Mouse (Mus musculus): Measurements from ENCODE around the gene Nodal. TPM values are rescaled to one million over a fixed set of nuclear protein-coding genes. Genes with fewer than 3 reads are reported as not detected.

Nodal gene
- polyA plus RNA-seq, 1 experiment from 2014 or later, result 0.12 TPM

DNA sequence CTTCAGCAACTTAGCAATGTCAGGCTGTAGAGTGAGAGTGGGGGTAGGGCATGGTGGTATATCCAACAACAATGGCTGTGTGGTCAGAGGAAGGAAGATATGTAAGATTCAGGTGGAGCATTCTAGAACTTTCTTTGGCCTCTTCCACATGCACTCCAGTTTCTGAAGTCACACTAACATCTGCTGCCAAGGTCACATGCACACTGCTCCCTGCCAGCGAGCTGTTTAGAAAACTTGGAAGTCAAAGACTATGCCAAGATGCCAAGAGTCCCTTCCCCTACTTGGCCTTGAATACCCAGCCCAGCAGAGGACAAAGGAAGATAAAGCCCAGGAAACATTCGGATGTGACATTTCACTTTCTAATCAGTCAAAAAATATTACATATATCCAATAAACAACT is 14.9 kb upstream of the Nodal start:
- ATAC-seq (ENCODE audit: low FRiP score), result no peak
- Histone ChIP-seq H3K27ac (ENCODE audit: low read depth, low read length) (no peak overlapping the region), H3K4me1 (replicated peaks; ENCODE audit: control insufficient read depth, insufficient read depth, low read length) (no peaks in the 10 kb centered on the region), H3K4me3 (ENCODE audit: low read depth, low read length) (no peak overlapping the region), H3K36me3 (ENCODE audit: control insufficient read depth, insufficient read depth, low read length) (no peaks in the 10 kb centered on the region), H3K27me3 (ENCODE audit: control insufficient read depth, insufficient read depth, low read length) (no peaks in the 10 kb centered on the region), H3K4me2 (replicated peaks; ENCODE audit: low read depth, low read length) (no peak overlapping the region), H3K9ac (ENCODE audit: low read depth, low read length) (no peak overlapping the region), H3K9me3 (ENCODE audit: control insufficient read depth, low read length) (no peaks in the 10 kb centered on the region)
- 96% methylated on average over 2 of the region's 2 CpGs for WGBS
- DNase-seq (ENCODE audit: low spot score), result no peak

DNA sequence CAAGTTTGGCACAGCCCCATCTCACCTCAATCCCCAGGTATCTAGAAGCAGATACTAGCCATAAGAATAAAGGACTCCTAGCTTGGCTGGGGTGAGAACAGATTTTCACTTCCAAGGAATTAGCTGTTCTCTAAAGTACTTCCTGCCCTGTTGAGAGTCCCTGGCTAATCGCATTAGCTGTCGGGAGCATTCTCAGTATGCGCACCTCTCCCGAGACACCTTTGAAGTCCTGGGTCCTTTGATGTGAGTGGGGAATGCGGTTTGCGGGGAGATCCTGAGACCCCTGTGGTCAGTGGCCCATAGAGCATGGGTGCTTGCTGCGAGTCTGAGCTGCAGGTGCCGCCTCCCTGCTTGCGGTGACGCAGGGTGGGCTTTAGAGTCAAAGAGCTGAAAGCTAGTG is 11.8 kb upstream of the Nodal start:
- Histone ChIP-seq H3K9ac (ENCODE audit: low read depth, low read length) (no peak overlapping the region), H3K27ac (ENCODE audit: low read depth, low read length) (no peak overlapping the region), H3K36me3 (ENCODE audit: control insufficient read depth, insufficient read depth, low read length) (no peaks in the 10 kb centered on the region), H3K27me3 (ENCODE audit: control insufficient read depth, insufficient read depth, low read length) (no peaks in the 10 kb centered on the region), H3K4me2 (replicated peaks; ENCODE audit: low read depth, low read length) (no peak overlapping the region), H3K4me3 (ENCODE audit: low read depth, low read length) (no peak overlapping the region), H3K9me3 (ENCODE audit: control insufficient read depth, low read length) (no peaks in the 10 kb centered on the region), H3K4me1 (replicated peaks; ENCODE audit: control insufficient read depth, insufficient read depth, low read length) (no peaks in the 10 kb centered on the region)
- DNase-seq (ENCODE audit: low spot score) (no peak), ATAC-seq (ENCODE audit: low FRiP score) (no peak)
- 16% methylated on average over 10 of the region's 10 CpGs for WGBS

DNA sequence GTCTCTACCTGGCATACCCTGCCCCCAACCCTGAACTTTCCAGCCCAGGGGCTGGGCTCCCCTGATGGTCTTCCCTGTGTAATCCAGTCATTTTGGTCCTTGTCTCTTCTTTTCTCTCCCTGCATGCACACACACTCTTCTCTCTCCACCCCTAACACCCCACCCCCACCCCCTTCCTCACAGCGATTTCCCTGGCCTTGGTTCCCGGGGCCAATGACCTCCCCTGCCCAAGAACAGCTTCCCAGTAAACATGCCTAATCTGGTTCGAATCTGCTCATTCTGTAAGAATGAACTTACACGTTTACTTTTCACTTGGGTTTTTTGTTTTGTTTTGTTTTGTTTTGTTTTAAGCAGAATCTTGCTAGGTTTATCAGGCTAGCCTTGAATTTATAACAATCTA is 8.0 kb upstream of the Nodal start:
- Histone ChIP-seq H3K36me3 (ENCODE audit: control insufficient read depth, insufficient read depth, low read length) (no peaks in the 10 kb centered on the region), H3K9me3 (ENCODE audit: control insufficient read depth, low read length) (no peaks in the 10 kb centered on the region), H3K4me1 (replicated peaks; ENCODE audit: control insufficient read depth, insufficient read depth, low read length) (no peaks in the 10 kb centered on the region; the same call in 1 of the 2 replicates), H3K27ac (ENCODE audit: low read depth, low read length) (no peak overlapping the region), H3K4me3 (ENCODE audit: low read depth, low read length) (no peak overlapping the region), H3K9ac (ENCODE audit: low read depth, low read length) (no peak overlapping the region), H3K27me3 (ENCODE audit: control insufficient read depth, insufficient read depth, low read length) (no peaks in the 10 kb centered on the region), H3K4me2 (replicated peaks; ENCODE audit: low read depth, low read length) (no peak overlapping the region)
- DNase-seq (ENCODE audit: low spot score), result no peak
- 9% methylated on average over 4 of the region's 4 CpGs for WGBS
- no peak for ATAC-seq (ENCODE audit: low FRiP score)

DNA sequence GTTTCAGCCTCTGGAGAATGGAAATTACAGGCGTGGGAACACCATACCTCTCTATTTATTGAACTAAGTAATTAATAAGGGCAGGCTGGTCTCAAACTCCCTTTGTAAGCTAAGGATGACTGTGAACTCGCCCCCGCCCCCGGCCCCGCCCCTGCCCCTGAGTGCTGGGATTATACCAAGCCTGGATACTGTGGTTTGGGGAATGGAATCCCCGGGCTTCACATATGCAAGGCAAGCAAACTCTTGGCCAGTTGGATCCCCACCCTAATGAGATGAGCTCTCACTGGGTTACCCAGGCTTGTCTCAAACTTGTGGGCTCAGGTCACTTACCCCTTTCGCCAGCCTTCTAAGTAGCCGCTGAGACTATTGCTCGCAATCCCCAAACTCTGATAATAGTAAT is 7.6 kb upstream of the Nodal start:
- Histone ChIP-seq H3K4me2 (replicated peaks; ENCODE audit: low read depth, low read length) (no peak overlapping the region), H3K27ac (ENCODE audit: low read depth, low read length) (no peak overlapping the region), H3K9me3 (ENCODE audit: control insufficient read depth, low read length) (no peaks in the 10 kb centered on the region), H3K9ac (ENCODE audit: low read depth, low read length) (no peak overlapping the region), H3K27me3 (ENCODE audit: control insufficient read depth, insufficient read depth, low read length) (no peaks in the 10 kb centered on the region), H3K4me1 (replicated peaks; ENCODE audit: control insufficient read depth, insufficient read depth, low read length) (no peaks in the 10 kb centered on the region; the same call in 1 of the 2 replicates), H3K36me3 (ENCODE audit: control insufficient read depth, insufficient read depth, low read length) (no peaks in the 10 kb centered on the region), H3K4me3 (ENCODE audit: low read depth, low read length) (no peak overlapping the region)
- DNase-seq (ENCODE audit: low spot score) (no peak), ATAC-seq (ENCODE audit: low FRiP score) (no peak)
- 33% methylated on average over 9 of the region's 9 CpGs for WGBS

DNA sequence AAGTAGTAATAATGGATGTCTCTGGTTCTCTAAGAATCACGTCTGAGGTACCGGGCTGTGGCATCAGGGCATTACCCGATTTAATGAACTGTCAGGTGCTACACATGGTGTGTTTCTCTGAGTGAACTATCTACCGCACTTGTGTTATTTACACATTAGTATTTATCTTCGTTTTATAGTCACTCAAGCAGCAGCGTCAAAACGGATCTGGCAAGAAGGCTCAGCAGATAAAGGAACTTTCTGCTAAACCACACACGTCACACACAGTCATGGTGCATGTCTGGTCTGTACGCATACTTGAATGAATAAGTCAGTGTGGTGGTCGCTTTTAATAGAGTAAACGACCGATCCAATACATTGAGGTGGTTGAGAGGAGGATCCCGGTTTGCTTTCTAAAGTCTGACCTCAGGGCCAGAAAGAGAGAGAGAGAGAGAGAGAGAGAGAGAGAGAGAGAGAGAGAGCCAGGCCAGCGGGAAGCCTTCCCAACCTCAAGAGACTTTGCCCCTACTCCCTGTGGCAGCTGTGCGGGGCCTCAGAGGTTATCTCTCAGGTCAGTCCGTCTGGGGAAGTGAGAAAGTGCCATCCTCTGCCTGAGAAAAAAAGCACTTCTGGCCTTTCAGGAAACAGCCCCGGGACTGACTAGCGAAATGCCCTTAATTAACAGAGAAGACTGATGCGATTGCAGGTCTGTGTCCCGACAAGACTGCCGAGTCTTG is 4.7 kb upstream of the Nodal start:
- peaks cover 2% of the 10 kb centered on the region for H3K4me1 ChIP-seq (replicated peaks; ENCODE audit: control insufficient read depth, insufficient read depth, low read length)
- H3K4me2 ChIP-seq (replicated peaks; ENCODE audit: low read depth, low read length), result no peak overlapping the region
- H3K36me3 ChIP-seq (ENCODE audit: control insufficient read depth, insufficient read depth, low read length), result no peaks in the 10 kb centered on the region
- no peak overlapping the region for H3K9ac ChIP-seq (ENCODE audit: low read depth, low read length)
- H3K27me3 ChIP-seq (ENCODE audit: control insufficient read depth, insufficient read depth, low read length), result peaks cover 21% of the 10 kb centered on the region
- 59% methylated on average over 21 of the region's 21 CpGs for WGBS
- DNase-seq (ENCODE audit: low spot score) (no peak), ATAC-seq (ENCODE audit: low FRiP score) (no peak)
- no peak overlapping the region for H3K27ac ChIP-seq (ENCODE audit: low read depth, low read length)
- H3K9me3 ChIP-seq (ENCODE audit: control insufficient read depth, low read length), result no peaks in the 10 kb centered on the region
- H3K4me3 ChIP-seq (ENCODE audit: low read depth, low read length), result no peak overlapping the region

DNA sequence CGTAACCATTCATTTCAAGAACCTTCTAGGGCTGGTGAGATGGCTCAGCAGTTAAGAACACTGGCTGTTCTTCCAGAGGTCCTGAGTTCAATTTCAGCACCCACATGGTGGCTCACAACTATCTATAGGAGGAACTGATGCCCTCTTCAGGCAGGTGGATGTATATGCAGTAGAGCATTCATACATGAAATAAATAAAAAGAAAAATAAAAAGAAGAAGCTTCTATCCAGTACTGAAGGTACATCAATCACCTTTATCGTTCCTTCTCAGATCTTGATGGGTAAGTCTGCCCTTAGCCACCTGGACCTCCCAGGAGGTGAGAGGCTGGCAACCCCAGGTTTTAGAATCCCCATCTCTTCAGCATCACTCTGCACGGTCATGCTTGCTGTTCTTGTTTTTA is 2.5 kb upstream of the Nodal start:
- WGBS, result 69% methylated on average over 3 of the region's 3 CpGs
- Histone ChIP-seq H3K4me2 (replicated peaks; ENCODE audit: low read depth, low read length) (no peak overlapping the region), H3K27ac (ENCODE audit: low read depth, low read length) (no peak overlapping the region), H3K9ac (ENCODE audit: low read depth, low read length) (no peak overlapping the region), H3K4me1 (replicated peaks; ENCODE audit: control insufficient read depth, insufficient read depth, low read length) (peaks cover 9% of the 10 kb centered on the region), H3K4me3 (ENCODE audit: low read depth, low read length) (no peak overlapping the region), H3K36me3 (ENCODE audit: control insufficient read depth, insufficient read depth, low read length) (no peaks in the 10 kb centered on the region), H3K27me3 (ENCODE audit: control insufficient read depth, insufficient read depth, low read length) (peaks cover 43% of the 10 kb centered on the region), H3K9me3 (ENCODE audit: control insufficient read depth, low read length) (no peaks in the 10 kb centered on the region)
- no peak for ATAC-seq (ENCODE audit: low FRiP score)
- no peak for DNase-seq (ENCODE audit: low spot score)

DNA sequence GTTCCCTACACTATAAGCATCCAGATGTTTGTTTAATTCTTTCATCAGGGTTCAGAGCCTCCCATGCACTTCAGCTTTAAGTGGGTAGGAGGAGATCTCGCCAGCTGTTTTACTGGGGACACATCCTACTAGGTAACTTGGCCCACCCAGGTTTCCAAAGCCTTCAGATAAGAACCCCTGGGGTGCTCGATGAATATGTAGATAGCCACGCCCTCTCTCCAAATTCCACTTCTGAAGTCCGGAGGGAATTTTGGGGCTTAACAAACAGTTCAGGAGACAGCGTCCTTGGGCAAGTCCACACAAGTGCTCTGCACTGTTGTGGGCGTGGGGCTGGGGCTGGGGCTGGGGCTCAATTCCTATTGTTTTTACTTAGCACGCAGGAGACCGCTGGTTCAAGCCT is 1.9 kb upstream of the Nodal start:
- Histone ChIP-seq H3K4me3 (ENCODE audit: low read depth, low read length) (no peak overlapping the region), H3K9ac (ENCODE audit: low read depth, low read length) (no peak overlapping the region), H3K4me1 (replicated peaks; ENCODE audit: control insufficient read depth, insufficient read depth, low read length) (peaks cover 9% of the 10 kb centered on the region), H3K9me3 (ENCODE audit: control insufficient read depth, low read length) (no peaks in the 10 kb centered on the region), H3K4me2 (replicated peaks; ENCODE audit: low read depth, low read length) (no peak overlapping the region), H3K27ac (ENCODE audit: low read depth, low read length) (no peak overlapping the region), H3K27me3 (ENCODE audit: control insufficient read depth, insufficient read depth, low read length) (peaks cover 47% of the 10 kb centered on the region), H3K36me3 (ENCODE audit: control insufficient read depth, insufficient read depth, low read length) (no peaks in the 10 kb centered on the region)
- DNase-seq (ENCODE audit: low spot score), result no peak
- 16% methylated on average over 8 of the region's 8 CpGs for WGBS
- no peak for ATAC-seq (ENCODE audit: low FRiP score)

DNA sequence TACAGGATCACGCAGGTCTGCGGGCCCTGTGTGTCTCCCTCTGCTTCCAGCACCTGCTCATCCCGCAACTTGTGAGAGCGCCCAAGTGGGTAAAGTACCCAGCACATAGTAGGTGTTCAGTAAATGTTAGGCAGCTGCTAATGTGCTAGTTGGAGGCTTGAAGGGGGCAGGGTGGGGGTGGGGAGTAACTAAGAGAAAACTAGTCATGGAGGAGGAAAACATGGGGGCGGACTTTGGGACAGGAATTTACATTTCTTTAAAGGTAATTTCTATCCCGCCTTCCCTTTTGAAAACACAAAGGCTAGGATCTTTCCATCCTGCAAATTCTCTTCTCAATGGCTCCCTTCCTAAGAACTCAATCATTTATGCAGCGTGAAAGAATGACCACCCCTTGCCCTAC is 1.2 kb upstream of the Nodal start:
- ATAC-seq (ENCODE audit: low FRiP score) (no peak), DNase-seq (ENCODE audit: low spot score) (no peak)
- H3K9ac ChIP-seq (ENCODE audit: low read depth, low read length), result no peak overlapping the region
- 21% methylated on average over 7 of the region's 7 CpGs for WGBS
- H3K36me3 ChIP-seq (ENCODE audit: control insufficient read depth, insufficient read depth, low read length), result no peaks in the 10 kb centered on the region
- no peaks in the 10 kb centered on the region for H3K9me3 ChIP-seq (ENCODE audit: control insufficient read depth, low read length)
- H3K4me1 ChIP-seq (replicated peaks; ENCODE audit: control insufficient read depth, insufficient read depth, low read length), result peaks cover 9% of the 10 kb centered on the region
- H3K27me3 ChIP-seq (ENCODE audit: control insufficient read depth, insufficient read depth, low read length), result peaks cover 47% of the 10 kb centered on the region
- no peak overlapping the region for H3K4me2 ChIP-seq (replicated peaks; ENCODE audit: low read depth, low read length)
- H3K27ac ChIP-seq (ENCODE audit: low read depth, low read length), result no peak overlapping the region
- H3K4me3 ChIP-seq (ENCODE audit: low read depth, low read length), result no peak overlapping the region

DNA sequence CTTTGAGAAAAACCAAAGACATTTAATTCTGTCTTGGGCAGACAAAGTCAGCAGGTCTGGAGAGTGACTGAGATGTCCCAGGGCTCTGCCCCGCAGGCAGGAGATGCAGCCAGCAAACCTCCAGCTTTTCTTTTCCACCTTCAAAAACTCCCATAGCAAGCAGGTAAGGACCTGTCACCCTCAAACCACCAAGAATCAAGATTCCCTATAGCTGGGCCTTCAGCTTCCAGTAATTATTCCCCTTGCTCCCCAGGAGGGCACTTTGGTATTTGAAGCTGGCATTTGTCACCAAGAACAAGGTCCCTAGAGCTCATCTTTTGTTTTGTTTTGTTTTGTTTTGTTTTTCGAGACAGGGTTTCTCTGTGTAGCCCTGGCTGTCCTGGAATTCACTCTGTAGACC is 726 bp upstream of the Nodal start:
- Histone ChIP-seq H3K4me3 (ENCODE audit: low read depth, low read length) (no peak overlapping the region), H3K9me3 (ENCODE audit: control insufficient read depth, low read length) (no peaks in the 10 kb centered on the region), H3K9ac (ENCODE audit: low read depth, low read length) (no peak overlapping the region), H3K4me1 (replicated peaks; ENCODE audit: control insufficient read depth, insufficient read depth, low read length) (peaks cover 9% of the 10 kb centered on the region), H3K27ac (ENCODE audit: low read depth, low read length) (no peak overlapping the region), H3K4me2 (replicated peaks; ENCODE audit: low read depth, low read length) (no peak overlapping the region), H3K36me3 (ENCODE audit: control insufficient read depth, insufficient read depth, low read length) (no peaks in the 10 kb centered on the region), H3K27me3 (ENCODE audit: control insufficient read depth, insufficient read depth, low read length) (peaks cover 47% of the 10 kb centered on the region)
- WGBS, result 37% methylated on average over 2 of the region's 2 CpGs
- DNase-seq (ENCODE audit: low spot score), result no peak
- ATAC-seq (ENCODE audit: low FRiP score), result no peak

Data from hindbrain, embryonic 11.5 days (tissue).